Mouse (Mus musculus) liver, adult 2 months (tissue): ENCODE results near the gene Hipk2.

Source experiments
- CTCF ChIP-seq: fragments of 200-500 bp; IDR thresholded peaks from 2 replicates; pipeline ENCODE4 v1.5.1; 2011; ENCODE audit warnings: low read depth, low read length, control low read depth
- POLR2A ChIP-seq: fragments of 200-500 bp; IDR thresholded peaks from 2 replicates; pipeline ENCODE4 v1.6.1; 2011; ENCODE audit warnings: low read length, control low read depth; ENCODE audit not compliant: insufficient read depth; ENCODE audit errors: extremely low read depth

DNA sequence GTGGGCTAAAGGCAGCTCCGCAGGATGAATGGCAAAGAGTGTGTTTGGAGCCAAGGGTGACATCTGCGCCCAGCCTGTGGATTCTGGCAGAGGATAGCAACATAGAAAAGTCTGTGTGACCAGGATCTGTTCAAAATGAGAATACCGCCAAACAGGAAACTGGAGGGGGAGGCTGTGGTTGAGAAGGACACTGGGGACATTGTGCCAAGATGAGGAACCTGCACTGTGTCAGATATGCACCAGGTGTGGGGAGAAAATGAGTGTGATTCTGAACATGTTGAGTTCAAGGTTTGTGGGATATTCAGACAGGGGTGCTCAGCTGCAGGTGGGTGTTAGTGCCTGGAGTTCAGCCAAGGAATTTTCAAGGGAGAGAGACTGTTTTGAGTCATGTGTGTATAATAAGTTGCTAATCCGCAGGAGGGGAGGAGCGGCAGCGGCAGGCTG lies 6.8 kb upstream of the Hipk2 start:
- no peak for TF ChIP-seq CTCF
- no peak for TF ChIP-seq POLR2A
